Mouse (Mus musculus) liver, embryonic 12.5 days (tissue): ENCODE measurements around the gene Fnip2. TPM values are rescaled to one million over a fixed set of nuclear protein-coding genes. Genes with fewer than 3 reads are reported as not detected.

Source experiments
- ATAC-seq: fragments of 200-750 bp; cut with Nextera tagmentation; 2 replicates; pipeline ENCODE4 v1.8.0; 2017; ENCODE audit warnings: moderate number of reproducible peaks, mild to moderate bottlenecking, moderate library complexity
- H3K27ac ChIP-seq: fragments of 300-500 bp; sonication (generic); 2 replicates; pipeline ENCODE4 v1.5.1; 2016; ENCODE audit warnings: mild to moderate bottlenecking
- H3K27me3 ChIP-seq: fragments of 300-500 bp; sonication (generic); replicated peaks from 2 replicates; pipeline ENCODE4 v1.6.1; 2016; ENCODE audit warnings: mild to moderate bottlenecking, moderate library complexity
- H3K36me3 ChIP-seq: fragments of 300-500 bp; sonication (generic); 2 replicates; pipeline ENCODE4 v1.6.1; 2016; ENCODE audit warnings: mild to moderate bottlenecking, moderate library complexity
- H3K4me1 ChIP-seq: fragments of 300-500 bp; sonication (generic); 2 replicates; pipeline ENCODE4 v1.6.1; 2016
- H3K4me2 ChIP-seq: fragments of 300-500 bp; sonication (generic); 2 replicates; pipeline ENCODE4 v1.6.1; 2016; ENCODE audit warnings: mild to moderate bottlenecking, moderate library complexity
- H3K4me3 ChIP-seq: fragments of 300-500 bp; sonication (generic); 2 replicates; pipeline ENCODE4 v1.5.1; 2016; ENCODE audit warnings: mild to moderate bottlenecking, moderate library complexity
- H3K9ac ChIP-seq: fragments of 300-500 bp; sonication (generic); 2 replicates; pipeline ENCODE4 v1.6.1; 2016; ENCODE audit warnings: mild to moderate bottlenecking, moderate library complexity
- H3K9me3 ChIP-seq: fragments of 300-500 bp; sonication (generic); replicated peaks from 2 replicates; pipeline ENCODE4 v1.6.1; 2016; ENCODE audit warnings: mild to moderate bottlenecking, moderate library complexity
- WGBS: fragments of 180-500 bp; shearing (Covaris S2); methylation state at CpG from one replicate; pipeline ENCODE4 v1.1.7; 2016; ENCODE audit not compliant: insufficient replicate concordance; 5-methylcytosine and 5-hydroxymethylcytosine counted together
- polyA plus RNA-seq: library from polyadenylated mRNA; unstranded; fragments of >200 nt; fragmentation: Nextera tagmentation; extraction: Ambion mirVana; gene quantifications from 2 replicates; pipeline ENCODE4 v1.2.1, GENCODE M21; 2016

Gene Fnip2
- 8.0 and 8.3 TPM in 2 replicates for polyA plus RNA-seq

GRCm38 (mm10) chr3:79567703-79568362, at the start of gene Fnip2:
Fnip2 (minus strand) TSS chr3:79567796.
- H3K27me3 ChIP-seq = no peaks in the 10 kb centered on the region
- peak within 1 kb of the TSS; percentile 97 for H3K4me3 ChIP-seq
- H3K9ac ChIP-seq = peak within 1 kb of the TSS; percentile 98
- peaks cover 3% of the 10 kb centered on the region; the same call in 1 of the 2 replicates for H3K36me3 ChIP-seq
- no peaks in the 10 kb centered on the region for H3K9me3 ChIP-seq
- ATAC-seq = peak; percentile 95
- peak within 1 kb of the TSS; percentile 90 for H3K4me2 ChIP-seq
- H3K27ac ChIP-seq = peak within 1 kb of the TSS; percentile 95
- under 1% methylated on average over 52 of the region's 55 CpGs for WGBS
- H3K4me1 ChIP-seq = peaks cover 58% of the 10 kb centered on the region

GRCm38 (mm10) chr3:79609886-79610285, 42.3 kb upstream of the Fnip2 start:
- Histone ChIP-seq H3K4me1 (no peaks in the 10 kb centered on the region), H3K9me3 (no peaks in the 10 kb centered on the region), H3K36me3 (peaks cover 62% of the 10 kb centered on the region), H3K4me3 (no peak overlapping the region), H3K9ac (no peak overlapping the region), H3K27ac (no peak overlapping the region), H3K27me3 (no peaks in the 10 kb centered on the region), H3K4me2 (no peak overlapping the region)
- 81% methylated on average over 2 of the region's 2 CpGs for WGBS
- no peak for ATAC-seq

- H3K9ac ChIP-seq = no peak overlapping the region
- no peak overlapping the region for H3K4me2 ChIP-seq
- H3K9me3 ChIP-seq = no peaks in the 10 kb centered on the region
- WGBS = 86% methylated on average over 7 of the region's 7 CpGs
- H3K4me3 ChIP-seq = no peak overlapping the region
- no peak overlapping the region for H3K27ac ChIP-seq
- H3K4me1 ChIP-seq = peaks cover 24% of the 10 kb centered on the region
- no peaks in the 10 kb centered on the region for H3K27me3 ChIP-seq
- peaks cover 71% of the 10 kb centered on the region for H3K36me3 ChIP-seq
- no peak for ATAC-seq
These were observed 27.9 kb upstream of the Fnip2 start for GRCm38 (mm10) chr3:79595468-79595867.

GRCm38 (mm10) chr3:79591793-79592471, 24.3 kb upstream of the Fnip2 start:
- H3K4me2 ChIP-seq = peak overlapping the region; percentile 81
- peaks cover 36% of the 10 kb centered on the region for H3K4me1 ChIP-seq
- H3K36me3 ChIP-seq = peaks cover 38% of the 10 kb centered on the region
- H3K27ac ChIP-seq = peak overlapping the region; percentile 89
- H3K9me3 ChIP-seq = no peaks in the 10 kb centered on the region
- H3K27me3 ChIP-seq = no peaks in the 10 kb centered on the region
- H3K9ac ChIP-seq = peak overlapping the region; percentile 92
- no peak for ATAC-seq
- H3K4me3 ChIP-seq = peak overlapping the region; percentile 89
- WGBS = under 1% methylated on average over 15 of the region's 15 CpGs

- H3K36me3 ChIP-seq = peaks cover 30% of the 10 kb centered on the region
- H3K4me3 ChIP-seq = peak within 1 kb of the TSS; percentile 89
- H3K27me3 ChIP-seq = no peaks in the 10 kb centered on the region
- H3K27ac ChIP-seq = peak within 1 kb of the TSS; percentile 89
- no peaks in the 10 kb centered on the region for H3K9me3 ChIP-seq
- peaks cover 39% of the 10 kb centered on the region for H3K4me1 ChIP-seq
- peak within 1 kb of the TSS; percentile 92 for H3K9ac ChIP-seq
- peak within 1 kb of the TSS; percentile 81 for H3K4me2 ChIP-seq
- 1% methylated on average over 63 of the region's 63 CpGs for WGBS
- peak; percentile 92 for ATAC-seq
These were observed 23.5 kb upstream of the Fnip2 start, which contains the start of gene Ppid for GRCm38 (mm10) chr3:79590863-79591792. Ppid (plus strand) TSS chr3:79591342.

- H3K9ac ChIP-seq = no peak overlapping the region
- 72% methylated on average over 2 of the region's 2 CpGs for WGBS
- H3K4me3 ChIP-seq = no peak overlapping the region
- no peak overlapping the region for H3K27ac ChIP-seq
- peaks cover 17% of the 10 kb centered on the region for H3K36me3 ChIP-seq
- H3K9me3 ChIP-seq = no peaks in the 10 kb centered on the region
- no peak for ATAC-seq
- H3K27me3 ChIP-seq = no peaks in the 10 kb centered on the region
- H3K4me1 ChIP-seq = peaks cover 39% of the 10 kb centered on the region
- H3K4me2 ChIP-seq = no peak overlapping the region
These were observed 22.1 kb upstream of the Fnip2 start for GRCm38 (mm10) chr3:79589671-79590070.

GRCm38 (mm10) chr3:79586804-79587203, 19.2 kb upstream of the Fnip2 start:
- H3K9me3 ChIP-seq = no peaks in the 10 kb centered on the region
- H3K27ac ChIP-seq = no peak overlapping the region
- 3% methylated on average over 6 of the region's 6 CpGs for WGBS
- H3K9ac ChIP-seq = peak overlapping the region; percentile 44; the same call in 1 of the 2 replicates
- no peak overlapping the region for H3K4me3 ChIP-seq
- peaks cover 31% of the 10 kb centered on the region for H3K4me1 ChIP-seq
- no peaks in the 10 kb centered on the region for H3K27me3 ChIP-seq
- ATAC-seq = peak; percentile 67
- peak overlapping the region; percentile 42 for H3K4me2 ChIP-seq
- no peaks in the 10 kb centered on the region for H3K36me3 ChIP-seq

- Histone ChIP-seq H3K4me3 (no peak overlapping the region), H3K9me3 (no peaks in the 10 kb centered on the region), H3K36me3 (no peaks in the 10 kb centered on the region), H3K4me1 (peaks cover 71% of the 10 kb centered on the region), H3K9ac (no peak overlapping the region; the same call in 1 of the 2 replicates), H3K27ac (peak overlapping the region; percentile 91), H3K4me2 (peak overlapping the region; percentile 47), H3K27me3 (no peaks in the 10 kb centered on the region)
- 23% methylated on average over 5 of the region's 5 CpGs for WGBS
- peak; percentile 93 for ATAC-seq
These were observed 12.4 kb upstream of the Fnip2 start for GRCm38 (mm10) chr3:79579891-79580575.

GRCm38 (mm10) chr3:79578164-79578563, 10.6 kb upstream of the Fnip2 start:
- Histone ChIP-seq H3K27ac (peak overlapping the region; percentile 59), H3K4me2 (no peak overlapping the region), H3K4me1 (peaks cover 82% of the 10 kb centered on the region), H3K27me3 (no peaks in the 10 kb centered on the region), H3K9me3 (no peaks in the 10 kb centered on the region), H3K4me3 (no peak overlapping the region), H3K9ac (no peak overlapping the region), H3K36me3 (no peaks in the 10 kb centered on the region)
- WGBS = 72% methylated on average over 6 of the region's 6 CpGs
- no peak for ATAC-seq

GRCm38 (mm10) chr3:79577606-79578005, 10.0 kb upstream of the Fnip2 start:
- H3K9me3 ChIP-seq = no peaks in the 10 kb centered on the region
- H3K4me3 ChIP-seq = no peak overlapping the region
- peaks cover 86% of the 10 kb centered on the region for H3K4me1 ChIP-seq
- 76% methylated on average over 6 of the region's 6 CpGs for whole genome bisulfite sequencing
- H3K27ac ChIP-seq = peak overlapping the region; percentile 59; the same call in 1 of the 2 replicates
- no peak overlapping the region for H3K4me2 ChIP-seq
- no peak overlapping the region for H3K9ac ChIP-seq
- ATAC-seq = no peak
- H3K27me3 ChIP-seq = no peaks in the 10 kb centered on the region
- H3K36me3 ChIP-seq = no peaks in the 10 kb centered on the region

- Histone ChIP-seq H3K9me3 (no peaks in the 10 kb centered on the region), H3K4me3 (no peak overlapping the region), H3K27me3 (no peaks in the 10 kb centered on the region), H3K4me2 (no peak overlapping the region), H3K4me1 (peaks cover 84% of the 10 kb centered on the region), H3K9ac (no peak overlapping the region), H3K36me3 (no peaks in the 10 kb centered on the region), H3K27ac (no peak overlapping the region)
- 44% methylated on average over 5 of the region's 5 CpGs for WGBS
- ATAC-seq = no peak
These were observed 9.3 kb upstream of the Fnip2 start for GRCm38 (mm10) chr3:79576865-79577264.
